Mouse (Mus musculus) gastrocnemius, postnatal 14 days (tissue): ENCODE measurements around the gene Hoxc13. TPM values are rescaled to one million over a fixed set of nuclear protein-coding genes. Genes with fewer than 3 reads are reported as not detected.
A peak's percentile ranks its signal among the peaks of the same experiment; 100 is the strongest.

Experiments used
- DNase-seq: peaks from one replicate; pipeline ENCODE4 v3.0.0; 2021; ENCODE audit warnings: mixed read lengths
- intact Hi-C: fragments of 180-260 bp; cut with DNase I; formaldehyde crosslinking; loops from one replicate; pipeline ENCODE4 v1.15.1; 2025; ENCODE audit warnings: low total_unique reads
- total RNA-seq, 2 experiments: library from RNA; stranded (reverse); gene quantifications; 2 replicates each; pipeline ENCODE4 v1.2.3; 2021

The Hoxc13 gene
- total RNA-seq, 2 experiments from 2014 or later = not detected

DNA sequence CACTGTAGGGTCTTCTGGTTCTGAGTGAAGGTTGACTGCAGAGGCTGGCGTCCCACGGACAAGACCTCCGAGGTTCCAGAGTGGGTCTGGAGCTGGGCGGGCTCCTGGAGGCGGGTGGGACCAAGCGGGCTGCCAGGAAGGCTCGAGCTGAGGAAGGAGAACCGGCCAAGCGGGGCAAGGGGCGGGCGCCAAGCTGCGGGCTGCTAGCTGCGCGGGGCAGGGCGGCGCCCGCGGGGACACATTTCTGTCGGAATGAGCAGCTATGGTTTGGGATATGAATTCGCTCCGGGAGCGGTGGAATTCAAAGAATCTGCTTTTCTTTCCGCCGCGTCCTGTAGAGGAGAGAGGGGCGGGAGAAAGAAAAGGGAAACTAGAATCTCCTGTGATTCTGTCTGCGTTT, 14.0 kb downstream of the Hoxc13 start:
- intact Hi-C loops = loop anchor here (5.0 kb wide), 1 partner anchor 163 kb away; no protein-coding TSS in a partner anchor
- DNase-seq = no peak

DNA sequence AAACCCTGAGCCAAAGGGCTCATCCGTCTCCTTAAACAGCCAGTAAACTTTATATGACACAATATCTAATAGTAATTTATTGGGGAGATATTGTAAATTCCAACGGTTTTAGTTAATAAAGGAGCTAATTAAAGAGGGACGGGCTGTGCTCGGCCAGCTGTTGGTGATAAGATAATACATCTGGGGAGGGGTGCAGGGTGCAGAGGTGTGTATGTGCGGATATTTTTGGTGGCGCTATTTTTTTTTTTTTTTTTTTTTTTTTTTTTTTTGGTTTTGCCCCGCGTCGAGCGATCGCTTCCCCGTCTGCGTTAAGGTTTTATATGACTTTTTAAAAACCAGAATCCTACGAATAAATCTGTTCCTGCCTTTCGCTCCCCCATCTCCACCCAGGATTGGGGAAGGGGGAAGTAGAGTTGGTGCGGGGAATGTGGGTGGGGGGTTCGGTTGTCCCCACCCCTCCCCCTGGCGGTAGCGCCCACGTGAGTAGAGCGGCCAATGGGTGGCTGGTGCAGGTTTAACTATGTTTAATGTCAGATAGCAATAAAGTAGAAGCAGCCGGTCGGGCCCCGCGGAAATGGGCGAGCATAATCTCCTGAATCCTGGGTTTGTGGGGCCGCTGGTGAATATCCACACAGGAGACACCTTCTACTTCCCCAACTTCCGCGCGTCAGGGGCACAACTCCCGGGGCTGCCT, 15.5 kb downstream of the Hoxc13 start, which contains the start of gene Hoxc12:
Gene Hoxc12, plus strand, starts transcription at position 479 of the 694 bp plus-strand sequence.
- no peak for DNase-seq
- intact Hi-C loops = loop anchor here (5.0 kb wide), 1 partner anchor 164 kb away; no protein-coding TSS in a partner anchor

DNA sequence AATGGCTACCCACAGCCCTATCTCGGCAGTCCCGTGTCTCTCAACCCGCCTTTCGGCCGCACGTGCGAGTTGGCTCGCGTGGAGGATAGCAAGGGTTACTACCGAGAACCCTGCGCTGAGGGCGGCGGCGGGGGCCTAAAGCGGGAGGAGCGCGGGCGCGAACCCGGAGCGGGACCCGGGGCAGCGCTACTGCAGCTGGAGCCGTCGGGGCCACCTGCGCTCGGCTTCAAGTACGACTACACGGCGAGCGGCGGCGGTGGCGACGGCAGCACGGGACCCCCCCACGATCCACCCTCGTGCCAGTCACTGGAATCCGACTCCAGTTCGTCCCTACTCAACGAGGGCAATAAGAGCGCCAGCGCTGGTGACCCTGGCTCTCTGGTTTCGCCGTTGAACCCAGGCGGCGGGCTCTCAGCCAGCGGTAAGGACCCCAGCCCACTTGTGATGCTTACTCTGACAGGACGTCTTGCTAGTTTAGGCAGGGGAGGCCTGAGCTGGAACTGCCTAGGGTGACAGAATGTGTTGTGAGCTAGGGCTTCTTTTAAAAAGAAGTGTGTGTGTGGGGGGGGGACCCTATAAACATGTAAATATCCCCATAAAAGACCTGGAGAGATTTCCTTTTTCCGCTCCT, 16.2 kb downstream of the Hoxc13 start:
- no peak for DNase-seq
- intact Hi-C loops = loop anchor here (5.0 kb wide), 1 partner anchor 165 kb away; no protein-coding TSS in a partner anchor

DNA sequence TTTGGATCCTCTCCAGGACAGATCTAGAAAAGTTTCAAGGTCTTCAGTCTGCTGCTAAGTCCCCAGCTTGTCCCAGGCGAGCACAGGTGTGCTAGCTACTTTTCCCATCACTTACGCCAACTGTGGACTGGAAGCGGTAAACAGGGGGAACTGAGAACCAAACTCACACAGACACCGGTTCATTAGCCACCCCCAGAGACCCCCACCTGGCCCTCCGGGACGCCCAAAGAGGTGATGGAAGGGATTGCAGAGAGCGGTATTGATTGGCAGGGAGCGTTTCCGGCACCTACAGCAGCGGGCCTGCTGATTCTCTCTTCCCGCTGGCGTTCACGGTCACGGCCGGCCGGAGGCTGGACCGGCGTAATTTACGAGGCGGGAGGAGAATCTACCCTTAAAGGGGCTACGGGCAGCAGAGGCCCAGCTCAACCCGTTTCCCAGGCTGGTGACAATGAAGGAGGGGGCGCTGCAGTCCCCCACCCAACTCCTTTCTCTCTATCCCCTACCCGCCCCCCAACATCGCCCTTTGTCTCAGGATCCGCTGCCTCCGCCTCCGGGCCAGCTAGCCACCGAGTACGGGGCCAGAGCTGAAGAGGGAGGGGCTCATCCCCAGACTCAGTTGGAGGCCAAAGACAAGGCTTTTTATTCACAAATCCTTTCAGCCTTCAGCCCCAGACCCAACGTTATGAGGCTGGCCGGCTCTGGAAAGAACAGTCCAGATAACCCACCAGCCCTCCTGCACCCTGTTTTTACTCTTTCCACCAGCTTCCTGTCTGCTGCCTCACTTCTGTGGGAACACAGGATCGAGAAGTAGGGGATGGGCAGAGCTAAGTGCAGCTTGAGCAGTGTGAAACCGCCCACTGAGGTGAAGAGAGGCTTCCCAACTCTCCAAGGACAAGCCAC, 18.6 kb downstream of the Hoxc13 start:
- no peak for DNase-seq
- intact Hi-C loops = loop anchor here (5.0 kb wide), 1 partner anchor 167 kb away; no protein-coding TSS in a partner anchor

DNA sequence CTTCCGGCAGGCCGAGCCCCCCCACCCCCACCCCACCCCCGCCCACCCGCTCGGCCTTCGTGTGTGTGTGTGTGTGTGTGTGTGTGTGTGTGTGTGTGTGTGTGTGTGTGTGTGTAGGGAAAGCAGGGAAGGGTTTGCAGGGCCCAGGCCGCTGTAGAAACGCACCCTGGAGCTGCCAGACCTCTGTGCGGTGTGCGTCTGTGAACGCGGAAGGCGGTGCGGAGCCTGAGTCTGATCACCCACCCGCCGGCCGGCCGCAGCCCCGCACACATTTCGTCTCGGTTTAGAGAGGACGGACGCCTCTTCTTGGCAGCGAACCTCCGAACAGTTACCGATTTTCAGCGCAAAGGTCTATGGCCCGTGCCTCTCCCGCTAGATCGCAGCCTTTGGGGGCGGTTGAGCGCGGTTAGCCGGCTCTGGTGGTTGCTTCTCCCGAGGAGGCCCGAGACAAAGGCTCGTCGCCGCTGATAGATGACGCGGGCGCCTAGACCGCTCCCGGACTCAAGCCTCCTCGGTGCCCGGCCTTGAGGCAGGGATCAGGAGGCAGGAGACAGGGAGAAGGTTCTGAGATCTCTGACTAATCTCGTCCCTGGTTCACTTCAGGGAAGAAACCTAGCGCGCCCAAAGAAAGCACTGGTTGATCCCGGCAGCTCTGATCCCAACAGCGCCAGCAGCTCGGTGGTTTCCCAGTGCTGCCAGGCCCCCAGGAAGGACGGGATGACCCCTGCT, 22.0 kb downstream of the Hoxc13 start:
- peak; percentile 77 for DNase-seq

DNA sequence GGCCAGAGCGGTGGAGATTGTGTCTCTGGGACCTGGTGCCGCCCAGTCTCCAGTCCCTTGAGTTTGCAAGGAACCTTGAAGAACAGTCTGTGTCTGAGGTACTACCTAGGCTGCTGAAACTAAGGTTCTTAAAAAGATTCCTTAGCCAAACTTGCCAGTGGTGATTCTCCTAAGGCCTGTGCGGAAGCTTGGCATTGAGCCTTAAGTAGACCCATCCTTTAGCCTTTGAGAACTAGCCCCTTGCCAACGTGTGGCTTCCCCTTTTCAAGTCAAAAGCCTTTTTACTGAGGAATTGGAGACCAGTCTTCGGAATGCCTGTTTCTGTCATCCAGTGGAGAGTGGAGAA, 22.5 kb downstream of the Hoxc13 start:
- intact Hi-C loops = no loop called here
- no peak for DNase-seq

More for the DNA sequence above, 22.0 kb downstream of the Hoxc13 start:
- intact Hi-C loops = no loop called here

DNA sequence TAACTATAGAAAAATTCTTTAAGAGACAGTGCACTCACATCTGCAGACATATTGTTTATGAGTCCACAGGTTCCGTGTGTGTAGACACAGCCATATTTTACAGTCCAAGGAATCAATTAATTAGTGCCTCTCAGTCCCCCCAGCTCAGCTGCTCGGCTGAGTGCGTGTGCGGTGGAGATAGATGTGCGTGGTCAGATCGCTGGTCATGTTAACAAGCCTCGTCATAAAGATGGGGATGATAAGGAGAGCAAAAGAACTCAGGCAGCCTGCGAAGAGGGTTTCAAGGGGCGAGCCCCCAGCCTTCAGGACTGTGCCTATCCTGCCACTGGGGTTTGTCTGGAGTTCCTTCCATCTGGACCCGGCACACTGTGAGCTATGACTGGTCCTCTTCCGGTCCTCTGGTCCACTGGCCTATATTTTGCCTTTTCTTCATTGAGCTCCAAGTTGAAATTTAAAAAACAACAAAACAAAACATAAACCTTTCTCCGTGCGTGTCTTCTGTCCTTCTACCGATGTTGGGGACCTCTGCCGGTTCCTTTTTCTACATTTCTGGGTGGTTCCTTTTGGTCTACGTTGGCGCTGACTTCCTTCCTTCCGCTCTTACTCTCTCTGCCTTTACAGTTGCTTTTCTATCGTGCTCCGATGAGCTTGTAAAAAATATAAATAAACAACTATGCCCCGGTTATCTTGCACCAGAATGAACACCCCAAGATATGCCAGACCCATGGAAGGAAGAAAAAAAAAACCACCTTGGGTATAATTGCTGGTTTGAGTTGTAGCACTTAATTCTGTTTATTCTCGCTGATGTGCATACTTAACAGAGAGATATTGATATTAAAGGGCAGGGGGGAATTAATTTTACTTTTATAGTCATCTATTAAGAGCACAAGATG, 24.5 kb downstream of the Hoxc13 start:
- no peak for DNase-seq
- intact Hi-C loops = no loop called here

DNA sequence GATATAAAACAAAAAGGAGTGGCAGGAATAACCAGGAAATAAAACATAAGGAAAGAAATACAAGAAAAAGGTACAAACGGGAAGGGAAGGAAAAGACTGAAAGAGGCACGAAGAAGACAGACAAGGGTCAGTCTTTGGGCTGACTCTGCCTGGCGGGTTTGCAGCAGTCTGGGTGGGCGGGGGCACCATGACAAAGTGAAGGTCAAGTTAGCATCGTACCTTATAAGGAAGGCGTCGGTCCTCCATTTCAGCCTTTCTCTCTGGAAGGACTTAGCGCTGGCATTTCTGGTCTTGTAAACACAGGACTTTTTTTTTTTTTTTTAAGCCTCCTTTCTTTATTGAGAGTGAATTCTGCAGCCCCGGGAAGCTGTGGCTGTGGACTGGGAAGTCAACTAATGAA, 26.4 kb downstream of the Hoxc13 start:
- DNase-seq = no peak
- intact Hi-C loops = no loop called here

DNA sequence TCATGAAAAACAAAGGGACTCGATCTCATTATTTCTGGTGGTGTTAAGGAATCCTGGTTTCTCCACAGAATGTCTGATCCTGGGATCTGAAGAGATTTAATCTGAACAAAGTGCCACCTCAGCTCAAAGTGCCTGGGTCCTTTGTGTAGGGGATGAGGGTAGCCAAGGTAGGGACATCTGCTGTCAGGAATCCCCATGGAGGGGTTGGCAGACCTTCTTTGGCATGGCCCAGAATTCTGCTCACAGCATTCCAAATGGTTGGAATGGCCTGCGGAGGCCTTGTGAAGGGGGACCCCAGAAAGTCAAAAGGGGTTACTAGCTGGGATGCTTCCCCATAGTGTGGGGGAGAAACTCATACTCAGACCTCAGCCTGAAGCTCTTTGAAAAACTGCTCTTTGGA, 27.9 kb downstream of the Hoxc13 start:
- no peak for DNase-seq
- intact Hi-C loops = no loop called here

DNA sequence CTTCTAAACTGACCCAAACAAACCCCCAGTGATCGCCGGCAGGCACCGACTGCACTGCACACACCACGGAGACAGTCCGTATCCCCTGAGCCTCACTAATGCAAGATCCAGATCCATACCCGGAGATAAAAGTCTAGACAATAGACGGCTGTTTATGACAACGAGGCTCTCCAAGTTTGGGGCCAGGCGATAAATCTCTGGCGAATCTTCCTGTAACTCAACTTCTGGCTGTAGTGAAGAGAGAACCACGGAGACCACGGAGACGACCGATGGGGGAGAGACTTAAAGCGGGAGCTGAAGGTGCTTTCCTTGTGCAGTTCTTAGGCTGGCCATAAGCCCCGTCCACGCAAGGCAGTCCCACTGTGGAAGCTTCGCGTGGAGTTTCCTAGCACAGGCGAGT, 28.8 kb downstream of the Hoxc13 start:
- no peak for DNase-seq
- intact Hi-C loops = no loop called here

DNA sequence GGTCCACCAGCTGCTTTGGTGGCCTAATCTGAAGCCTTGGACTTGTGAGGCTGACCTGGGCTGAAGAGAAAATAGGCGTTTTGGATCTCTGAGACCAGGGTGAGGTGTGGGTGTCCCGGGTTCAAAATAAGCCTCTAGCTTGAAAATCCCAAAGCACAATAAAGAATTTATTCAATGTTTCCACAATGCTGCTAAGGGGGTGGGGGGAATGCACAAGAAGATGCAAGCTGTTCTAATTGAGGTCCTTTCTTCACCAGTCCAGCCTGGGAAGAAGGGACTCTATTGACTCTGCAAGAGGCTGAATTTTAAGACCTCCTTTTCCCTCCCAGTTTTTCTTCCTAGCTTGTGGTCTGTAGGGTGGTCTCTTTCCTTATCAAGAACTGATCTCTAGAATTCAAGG, 30.0 kb downstream of the Hoxc13 start:
- intact Hi-C loops = no loop called here
- DNase-seq = no peak

DNA sequence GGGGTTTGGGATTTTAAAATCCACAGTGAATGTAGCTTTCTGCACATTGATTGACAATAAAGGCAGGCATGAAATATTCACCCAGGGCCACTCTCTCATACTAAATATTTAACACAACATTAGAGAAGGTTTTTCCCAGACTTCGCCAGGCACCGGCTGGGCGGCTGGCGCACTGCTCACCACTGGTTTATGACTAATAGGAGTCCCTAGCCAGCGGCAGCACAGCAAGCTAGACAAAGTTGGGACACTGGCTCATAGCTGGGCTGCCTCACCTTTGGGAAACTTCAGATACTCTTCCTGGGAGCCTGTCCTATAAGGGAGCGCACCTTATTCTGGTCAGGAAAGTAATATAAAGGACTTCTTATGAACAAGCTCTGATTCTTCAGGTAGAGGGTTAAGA, 32.7 kb downstream of the Hoxc13 start:
- intact Hi-C loops = no loop called here
- peak; percentile 48 for DNase-seq

DNA sequence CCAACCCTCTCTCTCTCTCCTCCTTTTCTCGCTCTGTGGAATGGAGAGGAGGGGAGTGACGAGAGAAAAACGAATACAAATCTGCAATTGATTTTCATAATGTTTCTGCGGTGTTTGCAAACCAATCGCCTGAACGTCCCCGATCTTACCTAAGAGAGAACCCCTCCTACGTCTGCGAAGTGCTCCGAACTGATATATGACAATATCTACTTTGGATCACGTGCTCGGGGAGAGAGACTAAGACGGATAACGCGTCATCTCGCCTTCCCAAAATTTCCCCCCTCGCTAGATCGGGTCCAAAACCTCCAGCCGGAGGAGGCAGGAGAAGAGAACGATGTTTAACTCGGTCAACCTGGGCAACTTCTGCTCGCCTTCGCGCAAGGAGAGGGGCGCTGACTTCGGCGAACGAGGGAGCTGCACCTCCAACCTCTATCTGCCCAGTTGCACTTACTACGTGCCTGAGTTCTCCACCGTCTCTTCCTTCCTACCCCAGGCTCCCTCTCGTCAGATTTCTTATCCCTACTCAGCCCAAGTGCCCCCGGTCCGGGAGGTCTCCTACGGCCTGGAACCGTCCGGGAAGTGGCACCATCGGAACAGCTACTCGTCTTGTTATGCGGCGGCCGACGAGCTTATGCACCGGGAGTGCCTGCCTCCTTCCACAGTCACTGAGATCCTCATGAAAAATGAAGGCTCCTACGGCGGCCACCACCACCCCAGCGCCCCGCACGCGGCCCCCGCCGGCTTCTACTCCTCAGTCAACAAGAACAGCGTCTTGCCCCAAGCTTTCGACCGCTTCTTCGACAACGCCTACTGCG, 33.5 kb downstream of the Hoxc13 start, which contains the start of gene Hoxc11:
Gene Hoxc11, plus strand, starts transcription at position 236 of the 815 bp plus-strand sequence.
- intact Hi-C loops = no loop called here
- peak; percentile 50 for DNase-seq

DNA sequence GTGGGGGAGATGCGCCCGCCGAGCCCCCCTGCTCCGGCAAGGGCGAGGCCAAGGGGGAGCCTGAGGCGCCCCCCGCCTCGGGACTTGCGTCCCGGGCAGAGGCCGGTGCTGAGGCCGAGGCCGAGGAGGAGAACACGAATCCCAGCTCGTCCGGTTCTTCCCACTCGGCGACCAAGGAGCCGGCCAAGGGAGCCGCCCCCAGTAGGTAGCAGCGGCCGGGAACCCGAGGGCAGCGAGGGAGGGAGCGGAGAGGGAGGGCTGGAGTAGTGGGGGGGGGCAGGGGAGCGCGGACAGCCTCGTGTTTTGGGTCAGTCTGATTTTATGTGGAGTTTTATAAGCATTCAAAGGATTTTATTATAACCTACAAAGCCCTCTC, 34.1 kb downstream of the Hoxc13 start:
- peak; percentile 74 for DNase-seq
- intact Hi-C loops = no loop called here

DNA sequence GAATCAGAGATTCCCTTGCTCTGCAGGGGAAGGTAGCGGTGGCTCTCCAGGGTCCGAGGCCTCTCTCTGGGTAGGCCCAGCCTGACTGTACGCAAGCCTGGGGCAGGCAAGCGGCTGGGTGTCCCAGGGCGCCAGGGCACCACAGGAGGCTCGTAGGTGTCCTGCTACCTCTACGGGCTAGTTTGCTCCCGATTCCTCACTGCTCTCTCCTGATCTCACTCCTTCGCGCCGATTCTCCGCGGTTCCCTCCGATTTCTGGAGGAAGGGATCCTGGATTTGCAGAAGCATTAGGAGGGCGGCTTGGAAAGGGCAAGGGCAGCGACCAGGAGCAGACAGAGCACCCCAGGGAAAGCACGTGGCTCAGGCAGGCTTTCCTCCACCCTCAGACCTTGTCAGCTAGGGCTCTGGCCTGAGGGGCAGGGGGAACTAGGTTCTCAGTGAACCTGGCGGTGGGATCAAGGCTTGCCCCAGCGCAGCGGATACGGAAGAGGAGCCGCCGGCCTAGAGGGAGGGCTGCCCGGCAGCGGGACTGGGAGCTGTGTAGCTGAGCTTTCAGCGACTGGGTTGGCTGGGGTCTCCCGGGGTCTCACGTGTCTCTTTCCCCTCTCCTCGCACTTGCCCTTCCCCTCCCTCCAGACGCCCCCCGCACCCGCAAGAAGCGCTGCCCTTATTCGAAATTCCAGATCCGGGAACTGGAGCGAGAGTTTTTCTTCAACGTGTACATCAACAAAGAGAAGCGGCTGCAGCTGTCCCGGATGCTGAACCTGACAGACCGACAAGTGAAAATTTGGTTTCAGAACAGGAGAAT, 35.1 kb downstream of the Hoxc13 start:
- intact Hi-C loops = no loop called here
- DNase-seq = peak; percentile 50

DNA sequence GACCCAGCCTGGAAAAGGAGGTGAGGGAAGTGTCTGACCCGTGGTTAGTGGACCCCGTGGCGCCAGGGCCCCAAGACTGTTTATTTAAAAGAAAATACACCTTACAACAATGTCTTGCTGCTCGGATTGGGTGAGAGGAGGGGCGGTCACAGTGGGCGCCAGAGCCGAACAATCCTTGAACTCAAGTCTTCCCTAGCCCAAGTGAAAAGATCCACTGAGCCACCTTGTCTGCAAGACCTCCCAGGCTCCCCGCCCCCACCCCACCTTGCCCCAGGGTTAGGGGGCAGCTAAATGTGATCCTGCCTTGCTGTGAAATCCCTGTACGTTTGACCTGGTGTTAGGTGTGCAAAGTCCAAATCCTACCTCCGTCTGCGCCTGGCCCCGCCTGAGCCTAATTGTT, 36.0 kb downstream of the Hoxc13 start:
- DNase-seq = peak; percentile 7
- intact Hi-C loops = no loop called here

DNA sequence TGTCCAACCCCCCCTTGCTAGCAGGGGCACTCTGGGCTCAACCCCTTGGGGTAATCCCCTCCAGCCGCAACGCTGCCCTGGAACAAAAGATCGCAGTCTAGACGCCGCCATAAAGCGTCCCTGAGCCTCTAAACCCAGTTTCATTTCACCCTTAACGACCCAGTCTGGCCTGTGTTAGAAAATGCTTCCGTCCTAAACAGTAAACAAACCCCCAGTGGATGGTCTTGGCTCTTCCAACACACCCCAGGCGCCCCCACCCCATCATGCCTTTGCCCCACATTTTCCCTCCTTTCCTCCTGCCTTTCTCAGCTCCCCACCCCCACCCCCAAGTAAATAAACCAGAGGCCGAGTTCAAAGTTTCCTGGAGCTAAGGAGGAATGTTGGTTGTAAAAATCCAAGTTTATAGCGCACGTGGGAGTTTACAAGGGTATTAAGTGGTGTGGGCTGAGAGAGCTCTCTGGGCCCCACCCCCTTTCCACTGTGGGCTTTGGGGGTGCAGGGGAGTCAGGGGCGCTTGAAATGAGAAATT, 38.8 kb downstream of the Hoxc13 start:
- intact Hi-C loops = no loop called here
- peak; percentile 14 for DNase-seq
